Mouse (Mus musculus) C2C12 (cell line): Measurements from ENCODE around the gene Snai3.

Experiments
- CEBPB ChIP-seq: IDR thresholded peaks from one replicate; pipeline ENCODE4 v1.6.1; 2011; ENCODE audit warnings: low read depth, mild to moderate bottlenecking, control low read depth, moderate library complexity
- CTCF ChIP-seq: IDR thresholded peaks from one replicate; pipeline ENCODE4 v1.5.1; 2011; ENCODE audit not compliant: control insufficient read depth, insufficient read depth, insufficient read length
- FOSL1 ChIP-seq: IDR thresholded peaks from one replicate; pipeline ENCODE4 v1.8.0; 2011; ENCODE audit warnings: mild to moderate bottlenecking, low read length; ENCODE audit not compliant: poor library complexity, insufficient read depth, severe bottlenecking
- MAX ChIP-seq: IDR thresholded peaks from one replicate; pipeline ENCODE4 v1.6.1; 2011; ENCODE audit warnings: mild to moderate bottlenecking, control low read depth
- MYOD1 ChIP-seq: IDR thresholded peaks from one replicate; pipeline ENCODE4 v1.6.1; 2011; ENCODE audit warnings: low read depth; ENCODE audit not compliant: control insufficient read depth, insufficient read length
- MYOG ChIP-seq: IDR thresholded peaks from one replicate; pipeline ENCODE4 v1.6.1; 2011; ENCODE audit not compliant: control insufficient read depth, insufficient read length; ENCODE audit errors: extremely low read depth
- USF1 ChIP-seq: IDR thresholded peaks from one replicate; pipeline ENCODE4 v1.6.1; 2011; ENCODE audit warnings: low read depth, mild to moderate bottlenecking, control low read depth, moderate library complexity

DNA sequence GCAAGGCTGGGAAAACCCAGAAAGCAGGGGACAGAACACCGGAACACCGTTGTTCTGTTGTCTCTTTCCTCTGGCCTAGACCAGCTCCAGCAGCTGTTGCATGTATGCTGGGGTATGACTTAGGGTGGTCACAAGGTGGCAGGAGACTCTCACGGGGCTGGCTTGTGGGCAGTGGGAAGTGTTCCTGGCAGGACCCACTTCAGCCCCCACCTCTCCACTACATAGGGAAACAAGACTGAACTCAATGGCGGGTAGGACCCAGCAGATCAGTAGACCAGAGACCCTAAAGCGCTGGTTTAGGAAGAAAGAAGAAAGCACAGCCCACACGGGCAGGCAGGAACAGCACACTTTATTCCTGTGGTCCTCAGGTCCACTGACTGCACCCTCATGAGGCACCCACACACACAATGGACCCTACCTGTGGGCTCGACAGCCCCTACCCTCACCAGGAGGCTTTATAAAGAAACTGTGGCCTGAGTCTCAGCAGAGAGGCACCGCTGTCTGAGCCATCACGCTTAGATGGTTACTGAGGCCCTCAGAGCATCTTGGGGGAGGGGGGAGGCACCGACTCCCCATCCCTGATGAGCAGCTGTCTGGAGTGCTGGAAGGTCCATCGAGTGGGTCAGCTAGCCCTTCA is 27.1 kb downstream of the Snai3 start:
- TF ChIP-seq CTCF = no peak
- TF ChIP-seq MAX = no peak
- TF ChIP-seq MYOD1 = no peak
- no peak for TF ChIP-seq MYOG
- no peak for TF ChIP-seq USF1
- no peak for TF ChIP-seq FOSL1
- TF ChIP-seq CEBPB = no peak
